Mouse (Mus musculus) MEL (cell line): ENCODE results near the gene Eif2b1. TPM values are rescaled to one million over a fixed set of nuclear protein-coding genes. Genes with fewer than 3 reads are reported as not detected.

ENCODE experiments used
- DNase-seq: peaks from one replicate; pipeline ENCODE4 v3.0.0; 2011; ENCODE audit warnings: low read depth, low spot score
- H3K27ac ChIP-seq: 2 replicates; pipeline ENCODE4 v1.5.1; 2012; ENCODE audit warnings: low read depth, mild to moderate bottlenecking, control low read depth, low read length, moderate library complexity; ENCODE audit not compliant: control insufficient read depth
- H3K27me3 ChIP-seq, 2 experiments: fragments of 150-350 bp in 1 of 2; sonication (generic) in 1 of 2; 2 replicates each; pipeline ENCODE4 v1.6.1; 2012; ENCODE audit warnings: low read length in 2 of 2, mild to moderate bottlenecking in 2 of 2, improper control_type of control experiment in 1 of 2, moderate library complexity in 1 of 2; ENCODE audit not compliant: insufficient read depth in 2 of 2, control insufficient read depth in 1 of 2
- H3K36me3 ChIP-seq, 2 experiments: 2 replicates each; pipeline ENCODE4 v1.6.1; 2012 to 2014; ENCODE audit warnings: low read length in 2 of 2, improper control_type of control experiment in 1 of 2, inconsistent platforms in 1 of 2, mild to moderate bottlenecking in 1 of 2; ENCODE audit not compliant: insufficient read depth in 2 of 2, control insufficient read depth in 1 of 2
- H3K4me1 ChIP-seq, 2 experiments: fragments of 150-350 bp in 1 of 2; sonication (generic) in 1 of 2; 2 replicates each; pipeline ENCODE4 v1.6.1; 2012; ENCODE audit warnings: low read length in 2 of 2, improper control_type of control experiment in 1 of 2, mild to moderate bottlenecking in 1 of 2; ENCODE audit not compliant: insufficient read depth in 2 of 2, control insufficient read depth in 1 of 2
- H3K4me3 ChIP-seq, 2 experiments: fragments of 150-350 bp in 1 of 2; sonication (generic) in 1 of 2; 2 replicates each; pipeline ENCODE4 v1.5.1; 2012; ENCODE audit warnings: low read depth in 2 of 2, low read length in 2 of 2, mild to moderate bottlenecking in 2 of 2, moderate library complexity in 2 of 2, control low read depth in 1 of 2, improper control_type of control experiment in 1 of 2; ENCODE audit not compliant: control insufficient read depth in 1 of 2, insufficient read depth in 1 of 2
- H3K79me2 ChIP-seq: 2 replicates; pipeline ENCODE4 v1.6.1; 2012; ENCODE audit warnings: mild to moderate bottlenecking, low read length, moderate library complexity; ENCODE audit not compliant: control insufficient read depth, poor library complexity, insufficient read depth
- H3K9ac ChIP-seq: 2 replicates; pipeline ENCODE4 v1.6.1; 2012; ENCODE audit warnings: low read depth, mild to moderate bottlenecking, control low read depth, low read length, moderate library complexity; ENCODE audit not compliant: control insufficient read depth, poor library complexity, severe bottlenecking
- H3K9me3 ChIP-seq: fragments of 150-350 bp; sonication (generic); replicated peaks from 2 replicates; pipeline ENCODE4 v1.6.1; 2012; ENCODE audit warnings: mild to moderate bottlenecking, low read length, improper control_type of control experiment, moderate library complexity; ENCODE audit not compliant: insufficient read depth
- CHD1 ChIP-seq: IDR thresholded peaks from 2 replicates; pipeline ENCODE4 v1.6.1; 2012; ENCODE audit warnings: low read depth, mild to moderate bottlenecking, inconsistent platforms, low read length, improper control_type of control experiment
- CHD2 ChIP-seq: IDR thresholded peaks from 2 replicates; pipeline ENCODE4 v1.6.1; 2011; ENCODE audit warnings: low read length, improper control_type of control experiment
- CTCF ChIP-seq, 3 experiments: IDR thresholded peaks in 2 of 3; conservative IDR thresholded peaks in 1 of 3; 2 replicates each; pipeline ENCODE4 v1.5.1; 2011 to 2012; ENCODE audit warnings: low read length in 3 of 3, low read depth in 2 of 3, mild to moderate bottlenecking in 2 of 3, improper control_type of control experiment in 1 of 3, inconsistent platforms in 1 of 3, mixed read lengths in 1 of 3, moderate library complexity in 1 of 3; ENCODE audit not compliant: control insufficient read depth in 1 of 3, insufficient read depth in 1 of 3, poor library complexity in 1 of 3, severe bottlenecking in 1 of 3
- EP300 ChIP-seq, 2 experiments: IDR thresholded peaks; 2 replicates each; pipeline ENCODE4 v1.6.1; 2011; ENCODE audit warnings: improper control_type of control experiment in 2 of 2, low read length in 2 of 2, low read depth in 1 of 2, mild to moderate bottlenecking in 1 of 2
- GABPA ChIP-seq: IDR thresholded peaks from 2 replicates; pipeline ENCODE4 v1.6.1; 2012; ENCODE audit warnings: low read depth, mild to moderate bottlenecking, inconsistent platforms, low read length, improper control_type of control experiment, moderate library complexity
- GATA1 ChIP-seq: IDR thresholded peaks from 2 replicates; pipeline ENCODE4 v1.6.1; 2011; ENCODE audit warnings: low read depth, low read length, improper control_type of control experiment
- HCFC1 ChIP-seq: IDR thresholded peaks from 2 replicates; pipeline ENCODE4 v1.6.1; 2012; ENCODE audit warnings: low read depth, mild to moderate bottlenecking, inconsistent platforms, low read length, improper control_type of control experiment, moderate library complexity
- MAX ChIP-seq: IDR thresholded peaks from 2 replicates; pipeline ENCODE4 v1.6.1; 2011; ENCODE audit warnings: low read length, improper control_type of control experiment
- MAZ ChIP-seq: IDR thresholded peaks from 2 replicates; pipeline ENCODE4 v1.6.1; 2012; ENCODE audit warnings: low read depth, mild to moderate bottlenecking, inconsistent platforms, low read length, improper control_type of control experiment
- MYB ChIP-seq: IDR thresholded peaks from 2 replicates; pipeline ENCODE4 v1.6.1; 2011; ENCODE audit warnings: mild to moderate bottlenecking, low read depth, low read length, improper control_type of control experiment
- NRF1 ChIP-seq: IDR thresholded peaks from 2 replicates; pipeline ENCODE4 v1.6.1; 2014; ENCODE audit warnings: low read depth, mild to moderate bottlenecking, inconsistent platforms, low read length, improper control_type of control experiment, moderate library complexity; ENCODE audit not compliant: poor library complexity, insufficient read depth, severe bottlenecking
- POLR2AphosphoS5 ChIP-seq: IDR thresholded peaks from 2 replicates; pipeline ENCODE4 v1.6.1; 2012; ENCODE audit warnings: low read depth, borderline replicate concordance, mild to moderate bottlenecking, inconsistent platforms, low read length, moderate library complexity, mixed read lengths
- RAD21 ChIP-seq: IDR thresholded peaks from 2 replicates; pipeline ENCODE4 v1.6.1; 2011; ENCODE audit warnings: mild to moderate bottlenecking, low read depth, low read length, improper control_type of control experiment
- RCOR1 ChIP-seq: IDR thresholded peaks from 2 replicates; pipeline ENCODE4 v1.6.1; 2012; ENCODE audit warnings: low read depth, mild to moderate bottlenecking, inconsistent platforms, low read length, improper control_type of control experiment
- SMC3 ChIP-seq: IDR thresholded peaks from 2 replicates; pipeline ENCODE4 v1.6.1; 2011; ENCODE audit warnings: low read depth, low read length, improper control_type of control experiment
- TAL1 ChIP-seq: IDR thresholded peaks from 2 replicates; pipeline ENCODE4 v1.6.1; 2012; ENCODE audit warnings: mild to moderate bottlenecking, inconsistent platforms, low read length, moderate library complexity, mixed read lengths
- TBP ChIP-seq: IDR thresholded peaks from 2 replicates; pipeline ENCODE4 v1.8.0; 2011; ENCODE audit warnings: low read depth, low read length, improper control_type of control experiment
- TCF12 ChIP-seq: IDR thresholded peaks from 2 replicates; pipeline ENCODE4 v1.6.1; 2014; ENCODE audit warnings: low read depth, mild to moderate bottlenecking, inconsistent platforms, low read length, improper control_type of control experiment, moderate library complexity
- UBTF ChIP-seq: IDR thresholded peaks from 2 replicates; pipeline ENCODE4 v1.6.1; 2012; ENCODE audit warnings: low read depth, mild to moderate bottlenecking, inconsistent platforms, low read length, improper control_type of control experiment, moderate library complexity, borderline replicate concordance; ENCODE audit not compliant: insufficient read depth
- ZC3H11A ChIP-seq: IDR thresholded peaks from 2 replicates; pipeline ENCODE4 v1.6.1; 2012; ENCODE audit warnings: low read depth, mild to moderate bottlenecking, inconsistent platforms, low read length, improper control_type of control experiment
- ZKSCAN1 ChIP-seq: IDR thresholded peaks from 2 replicates; pipeline ENCODE4 v1.6.1; 2012; ENCODE audit warnings: low read depth, mild to moderate bottlenecking, inconsistent platforms, low read length, improper control_type of control experiment, moderate library complexity
- ZNF384 ChIP-seq: IDR thresholded peaks from 2 replicates; pipeline ENCODE4 v1.6.1; 2012; ENCODE audit warnings: low read depth, mild to moderate bottlenecking, inconsistent platforms, low read length, improper control_type of control experiment
- polyA plus RNA-seq, 2 experiments: library from polyadenylated mRNA; stranded (reverse) in 1 of 2; unstranded in 1 of 2; fragments of >175 nt in 1 of 2; fragments of >200 nt in 1 of 2; gene quantifications; 2 replicates each; pipeline versions ENCODE4 v1.2.1 to v1.2.4; 2012; ENCODE audit warnings: low replicate concordance in 2 of 2, low read depth in 1 of 2; ENCODE audit not compliant: insufficient read length in 2 of 2, insufficient read depth in 1 of 2, missing spikeins in 1 of 2
- total RNA-seq: library from RNA; depleted of rRNA; stranded (reverse); fragments of 300-350 nt; gene quantifications from 2 replicates; pipeline ENCODE4 v1.2.3, GENCODE M21; 2012

The Eif2b1 gene
- total and polyA plus RNA-seq, 3 experiments = 119 to 599 (median 126) TPM

- TF ChIP-seq CHD1 (no peak), TAL1 (no peak), EP300 (IDR thresholded peaks at IDR 0.05; ENCODE audit: low read depth in 1 of 2, low read length in 2 of 2) (no peak), GATA1 (no peak), TCF12 (no peak)
- H3K27me3 ChIP-seq = no peaks in the 10 kb centered on the region
- H3K9me3 ChIP-seq = no peaks in the 10 kb centered on the region
- H3K79me2 ChIP-seq = peaks cover 2% of the 10 kb centered on the region; the same call in 1 of the 2 replicates
- DNase-seq = no peak
- H3K27ac ChIP-seq = no peak overlapping the region
- H3K36me3 ChIP-seq = no peaks in the 10 kb centered on the region
- H3K4me3 ChIP-seq = no peak overlapping the region
- no peak overlapping the region for H3K9ac ChIP-seq
- H3K4me1 ChIP-seq = peaks cover 2 to 6% of the 10 kb centered on the region in 2 experiments; a peak in 3 of 4 replicates
These were observed 50.1 kb downstream of the Eif2b1 start for GRCm38 (mm10) chr5:124528791-124529190.

- no peak for TF ChIP-seq MAZ
- no peak for TF ChIP-seq UBTF
- no peak for TF ChIP-seq TBP
- TF ChIP-seq CHD2 = no peak
- TF ChIP-seq RAD21 = no peak
- no peak for TF ChIP-seq HCFC1
- TF ChIP-seq ZNF384 = no peak
- no peak for TF ChIP-seq TAL1
- TF ChIP-seq ZC3H11A = no peak
- TF ChIP-seq NRF1 = no peak
- TF ChIP-seq MYB = no peak
- no peak for TF ChIP-seq CTCF (IDR thresholded peaks at IDR 0.05 in 2 of 3, conservative IDR thresholded peaks at IDR 0.05 in 1 of 3; ENCODE audit: control insufficient read depth in 1 of 3, insufficient read depth in 1 of 3, low read depth in 2 of 3, low read length in 3 of 3, poor library complexity in 1 of 3, severe bottlenecking in 1 of 3)
- no peak for TF ChIP-seq RCOR1
- TF ChIP-seq SMC3 = no peak
- TF ChIP-seq GABPA = no peak
- no peak for TF ChIP-seq ZKSCAN1
- no peak for TF ChIP-seq MAX
- TF ChIP-seq CHD1 = no peak
- TF ChIP-seq POLR2AphosphoS5 = no peak
- TF ChIP-seq, all 39 proteins: peak for 0
- peaks cover 2 to 6% of the 10 kb centered on the region in 2 experiments; a peak in 3 of 4 replicates for H3K4me1 ChIP-seq
These were observed 50.6 kb downstream of the Eif2b1 start for GRCm38 (mm10) chr5:124528351-124528750.

More at GRCm38 (mm10) chr5:124528351-124528750, 50.6 kb downstream of the Eif2b1 start:
- H3K79me2 ChIP-seq = peaks cover 2% of the 10 kb centered on the region; the same call in 1 of the 2 replicates
- DNase-seq = no peak
- no peaks in the 10 kb centered on the region for H3K27me3 ChIP-seq
- H3K4me3 ChIP-seq = no peak overlapping the region
- H3K27ac ChIP-seq = no peak overlapping the region
- H3K9me3 ChIP-seq = no peaks in the 10 kb centered on the region
- H3K36me3 ChIP-seq = no peaks in the 10 kb centered on the region
- H3K9ac ChIP-seq = no peak overlapping the region
